Mouse (Mus musculus): ENCODE results near the gene E2f6. TPM values are rescaled to one million over a fixed set of nuclear protein-coding genes. Genes with fewer than 3 reads are reported as not detected.

E2f6 gene
- total RNA-seq, 2 experiments from 2014 or later, result 6.1 to 10.4 TPM

- ATAC-seq (replicated peaks; ENCODE audit: low FRiP score, poor library complexity, severe bottlenecking), result no peak
Observed at GRCm38 (mm10) chr12:16840842-16841782, 30.3 kb downstream of the E2f6 start.

- no peak for ATAC-seq (replicated peaks; ENCODE audit: low FRiP score, poor library complexity, severe bottlenecking)
Observed at GRCm38 (mm10) chr12:16844623-16845592, 34.1 kb downstream of the E2f6 start.

GRCm38 (mm10) chr12:16847204-16847792, 36.5 kb downstream of the E2f6 start:
- ATAC-seq (replicated peaks; ENCODE audit: low FRiP score, poor library complexity, severe bottlenecking), result no peak

- no peak for ATAC-seq (replicated peaks; ENCODE audit: low FRiP score, poor library complexity, severe bottlenecking)
Observed at GRCm38 (mm10) chr12:16848501-16848900, 37.7 kb downstream of the E2f6 start.

GRCm38 (mm10) chr12:16849821-16850220, 39.1 kb downstream of the E2f6 start:
- ATAC-seq (replicated peaks; ENCODE audit: low FRiP score, poor library complexity, severe bottlenecking), result no peak

GRCm38 (mm10) chr12:16850431-16851375, 39.9 kb downstream of the E2f6 start:
- ATAC-seq (replicated peaks; ENCODE audit: low FRiP score, poor library complexity, severe bottlenecking), result no peak

- no peak for ATAC-seq (replicated peaks; ENCODE audit: low FRiP score, poor library complexity, severe bottlenecking)
Observed at GRCm38 (mm10) chr12:16853431-16854165, 42.8 kb downstream of the E2f6 start.

GRCm38 (mm10) chr12:16855632-16856305, 45.0 kb downstream of the E2f6 start:
- ATAC-seq (replicated peaks; ENCODE audit: low FRiP score, poor library complexity, severe bottlenecking), result no peak

GRCm38 (mm10) chr12:16856306-16856679, 45.5 kb downstream of the E2f6 start:
- no peak for ATAC-seq (replicated peaks; ENCODE audit: low FRiP score, poor library complexity, severe bottlenecking)

- ATAC-seq (replicated peaks; ENCODE audit: low FRiP score, poor library complexity, severe bottlenecking), result no peak
Observed at GRCm38 (mm10) chr12:16858081-16858480, 47.3 kb downstream of the E2f6 start.

- no peak for ATAC-seq (replicated peaks; ENCODE audit: low FRiP score, poor library complexity, severe bottlenecking)
Observed at GRCm38 (mm10) chr12:16859781-16860180, 49.0 kb downstream of the E2f6 start.

- no peak for ATAC-seq (replicated peaks; ENCODE audit: low FRiP score, poor library complexity, severe bottlenecking)
Observed at GRCm38 (mm10) chr12:16860533-16860932, 49.8 kb downstream of the E2f6 start.

- ATAC-seq (replicated peaks; ENCODE audit: low FRiP score, poor library complexity, severe bottlenecking), result no peak
Observed at GRCm38 (mm10) chr12:16860961-16861360, 50.2 kb downstream of the E2f6 start.

GRCm38 (mm10) chr12:16864477-16864876, 53.7 kb downstream of the E2f6 start:
- no peak for ATAC-seq (replicated peaks; ENCODE audit: low FRiP score, poor library complexity, severe bottlenecking)

GRCm38 (mm10) chr12:16865871-16866270, 55.1 kb downstream of the E2f6 start:
- no peak for ATAC-seq (replicated peaks; ENCODE audit: low FRiP score, poor library complexity, severe bottlenecking)

- no peak for ATAC-seq (replicated peaks; ENCODE audit: low FRiP score, poor library complexity, severe bottlenecking)
Observed at GRCm38 (mm10) chr12:16866460-16866859, 55.7 kb downstream of the E2f6 start.

GRCm38 (mm10) chr12:16867306-16867705, 56.5 kb downstream of the E2f6 start:
- no peak for ATAC-seq (replicated peaks; ENCODE audit: low FRiP score, poor library complexity, severe bottlenecking)

- no peak for ATAC-seq (replicated peaks; ENCODE audit: low FRiP score, poor library complexity, severe bottlenecking)
Observed at GRCm38 (mm10) chr12:16868618-16869017, 57.9 kb downstream of the E2f6 start.
